Mouse (Mus musculus): ENCODE data around the gene Treh.
A peak's percentile ranks its signal among the peaks of the same experiment; 100 is the strongest.

The Treh gene

DNA sequence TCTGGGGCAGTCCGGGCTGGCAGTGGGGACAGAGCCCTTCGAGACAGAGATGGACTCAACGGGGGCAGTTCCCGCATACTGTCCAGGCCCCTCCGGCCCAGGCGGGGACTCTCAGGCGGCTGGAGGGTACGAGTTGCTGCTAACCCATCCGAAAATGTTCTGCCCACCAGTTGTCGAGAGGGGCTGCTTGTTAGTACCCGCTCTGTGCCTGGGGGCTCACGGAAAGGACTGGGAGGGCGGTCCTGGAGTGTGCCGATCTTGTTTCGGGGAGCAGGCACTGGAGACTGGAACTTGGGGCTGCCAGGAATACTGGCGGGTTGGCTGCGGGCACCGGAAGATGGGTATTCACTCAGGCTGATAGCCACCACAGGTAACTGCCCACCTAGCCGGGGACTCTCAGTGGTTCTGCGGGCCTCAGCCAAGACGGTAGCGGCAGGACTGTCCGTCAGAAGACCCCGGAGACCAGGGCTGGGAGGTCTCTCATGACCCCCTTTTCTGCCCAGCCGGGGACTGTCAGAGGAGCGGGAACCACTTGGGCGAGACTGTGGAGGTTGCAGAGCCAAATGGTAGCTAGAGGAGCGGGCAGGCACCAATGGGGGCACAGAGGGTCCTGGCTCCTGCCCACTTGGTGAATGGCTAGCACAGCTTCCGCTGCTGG lies 42.8 kb downstream of the Treh start:
- DNase-seq (ENCODE audit: low read depth), result no peak

DNA sequence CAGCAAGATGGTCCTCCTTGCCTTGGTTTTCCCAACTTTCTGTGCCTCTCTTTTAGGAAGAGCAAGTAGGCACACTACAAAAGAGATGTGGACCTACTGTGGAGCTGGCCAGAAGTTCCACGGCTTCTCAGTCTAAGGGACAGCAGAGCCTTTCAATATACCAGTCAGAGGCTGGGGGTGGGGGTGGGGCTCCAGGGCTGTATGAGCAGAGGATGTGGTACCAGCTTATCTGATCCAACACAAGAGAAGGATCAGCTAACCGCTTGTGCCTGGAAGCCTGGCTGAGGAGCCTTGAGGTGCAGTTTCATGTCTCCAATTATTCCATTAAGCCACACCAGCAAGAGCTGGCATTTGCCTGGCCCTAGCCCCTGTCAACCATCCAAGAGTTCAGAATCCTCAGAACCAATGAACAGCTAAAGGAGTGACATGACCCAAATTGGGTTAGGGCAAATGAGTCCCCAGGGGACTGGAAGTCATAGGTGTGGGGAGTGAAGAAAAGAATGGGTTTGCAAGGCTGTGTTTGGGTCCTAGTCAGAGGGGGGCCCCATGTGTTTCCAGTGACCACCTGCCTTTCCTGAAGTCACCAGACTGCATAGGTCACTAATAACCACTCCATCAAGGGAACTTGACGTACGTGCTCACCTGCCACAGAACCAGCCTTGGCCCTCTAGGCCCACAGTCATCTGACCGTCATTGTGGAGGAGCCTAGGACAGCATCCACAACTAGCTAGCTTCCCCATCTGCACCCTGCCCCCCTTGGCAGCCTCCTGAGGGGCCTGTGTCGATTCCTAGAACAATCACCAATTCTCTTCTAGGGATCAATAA lies 44.2 kb downstream of the Treh start:
- no peak for DNase-seq (ENCODE audit: low read depth)

- DNase-seq (ENCODE audit: low read depth), result no peak
These were observed 44.8 kb downstream of the Treh start for GRCm38 (mm10) chr9:44717822-44718242.

GRCm38 (mm10) chr9:44718937-44719631 lies 46.1 kb downstream of the Treh start:
- no peak for DNase-seq (ENCODE audit: low read depth)

GRCm38 (mm10) chr9:44719632-44720357 lies 46.8 kb downstream of the Treh start:
- DNase-seq (ENCODE audit: low read depth), result no peak

GRCm38 (mm10) chr9:44720358-44721153 lies 47.5 kb downstream of the Treh start:
- no peak for DNase-seq (ENCODE audit: low read depth)

GRCm38 (mm10) chr9:44721154-44721876 lies 48.3 kb downstream of the Treh start:
- DNase-seq (ENCODE audit: low read depth), result peak; percentile 88

DNA sequence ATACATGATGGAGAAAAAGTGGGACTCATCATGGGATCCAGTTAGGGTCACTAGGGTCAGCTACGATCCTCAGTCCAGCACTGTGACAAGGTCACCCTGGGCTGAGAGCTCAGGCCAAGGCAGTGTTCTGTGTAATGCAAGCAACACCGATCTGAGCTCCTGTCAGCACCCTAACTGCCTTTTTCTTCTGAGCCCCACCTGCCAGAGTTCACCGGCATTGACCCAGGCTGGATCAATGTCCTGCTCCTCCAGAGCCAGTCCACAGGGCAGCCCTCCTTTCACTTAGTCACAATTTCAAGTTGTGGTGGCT lies 48.8 kb downstream of the Treh start:
- DNase-seq (ENCODE audit: low read depth), result no peak

DNA sequence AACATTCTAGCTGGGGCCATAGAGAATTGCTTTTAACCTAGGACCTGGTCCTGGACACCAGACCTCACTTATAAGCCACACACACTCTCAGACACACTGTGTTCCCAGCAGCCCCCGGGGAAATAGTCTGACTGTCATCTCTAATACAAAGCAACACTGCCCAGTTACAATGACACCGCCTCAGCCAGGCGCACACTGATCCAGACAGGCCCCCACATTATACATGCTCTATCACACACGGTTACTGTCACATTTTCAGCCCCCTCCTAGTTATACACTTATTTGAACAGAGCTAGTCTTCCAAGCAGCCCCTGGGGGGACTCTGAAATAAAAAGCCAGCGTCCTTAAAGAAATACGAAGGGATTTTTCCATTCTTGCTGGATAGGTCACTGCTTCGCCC lies 49.5 kb downstream of the Treh start:
- no peak for DNase-seq (ENCODE audit: low read depth)

DNA sequence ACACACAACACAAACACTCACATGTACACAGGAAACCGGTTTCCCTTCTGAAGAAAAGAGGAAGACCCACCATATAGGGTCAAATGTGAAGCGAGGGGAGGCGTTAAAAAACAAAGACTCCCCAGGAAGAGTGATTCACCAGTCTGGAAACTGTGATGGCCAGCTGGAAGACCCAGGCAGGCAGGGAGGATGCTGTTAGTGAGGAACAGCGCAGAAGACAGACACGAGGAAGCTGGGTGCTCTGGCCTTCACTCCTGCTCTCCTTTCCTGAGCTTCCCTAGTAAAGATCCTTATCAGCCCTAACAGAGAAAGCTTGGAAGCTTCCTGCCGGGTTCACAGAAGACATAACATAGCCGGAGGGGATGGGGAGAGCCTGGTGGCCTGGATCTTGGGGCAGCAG lies 50.0 kb downstream of the Treh start:
- DNase-seq (ENCODE audit: low read depth), result no peak

DNA sequence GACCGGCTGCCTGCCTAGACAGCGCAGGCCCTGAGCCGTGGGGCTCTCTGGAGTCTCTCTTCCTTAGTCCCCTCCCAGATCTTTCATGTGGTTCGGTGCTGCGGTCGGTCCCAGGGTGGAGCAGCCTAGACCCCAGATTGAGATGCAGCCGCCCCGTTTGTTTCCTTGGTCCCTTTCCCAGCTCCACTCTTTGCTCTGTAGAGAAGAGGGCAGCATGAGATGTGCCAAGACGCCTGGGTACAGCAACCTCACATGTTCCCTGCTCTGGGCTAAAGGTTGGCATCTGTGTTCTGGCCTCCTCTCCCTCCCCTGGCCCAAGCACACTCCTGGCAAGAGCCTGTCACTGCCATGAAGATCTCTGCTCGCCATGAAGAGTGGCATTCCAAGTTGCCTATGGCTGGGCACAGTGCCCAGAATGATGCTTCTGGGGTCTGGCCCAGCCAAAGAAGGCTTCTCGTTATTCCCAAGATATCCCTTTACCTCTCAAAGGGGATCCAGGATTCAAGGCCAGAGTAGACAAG lies 50.5 kb downstream of the Treh start:
- peak; percentile 48 for DNase-seq (ENCODE audit: low read depth)

DNA sequence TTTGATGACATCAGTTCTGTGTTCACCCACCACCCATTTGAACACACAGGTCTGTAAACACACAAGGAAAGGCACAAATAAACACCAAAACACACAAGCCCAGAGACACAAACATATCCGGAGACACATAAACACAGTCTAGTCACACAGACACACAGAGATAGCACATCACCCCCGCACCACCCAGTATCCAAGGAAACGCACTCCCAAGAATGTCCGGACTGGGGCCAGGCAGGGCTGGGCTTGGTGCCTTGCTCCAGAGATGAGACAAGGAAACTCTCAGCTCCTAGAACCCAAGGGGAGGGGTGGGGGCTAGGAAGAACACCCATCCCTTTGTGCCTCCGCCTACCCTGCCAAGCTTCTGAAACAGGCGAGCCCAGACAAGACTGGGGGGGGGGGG lies 51.2 kb downstream of the Treh start:
- no peak for DNase-seq (ENCODE audit: low read depth)

DNA sequence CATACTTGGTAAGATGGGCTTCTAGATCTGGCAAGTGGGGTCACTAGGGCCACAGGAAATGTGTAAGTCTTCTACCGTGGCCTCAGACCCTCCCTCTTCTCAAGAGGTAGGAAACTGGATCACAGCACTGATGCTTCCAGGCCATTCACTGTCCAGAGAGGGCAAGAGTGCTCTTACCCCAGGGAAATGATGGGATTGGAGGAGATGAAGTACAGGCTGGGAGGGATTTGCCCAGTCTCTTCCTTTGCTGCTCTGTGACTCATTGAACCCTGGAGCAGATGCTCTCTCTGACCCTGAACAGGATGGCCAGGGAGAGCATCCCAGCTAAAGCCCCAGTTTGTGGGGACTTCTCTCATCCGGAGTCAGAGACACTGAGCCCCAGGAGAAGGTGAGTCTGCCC lies 51.6 kb downstream of the Treh start:
- no peak for DNase-seq (ENCODE audit: low read depth)

DNA sequence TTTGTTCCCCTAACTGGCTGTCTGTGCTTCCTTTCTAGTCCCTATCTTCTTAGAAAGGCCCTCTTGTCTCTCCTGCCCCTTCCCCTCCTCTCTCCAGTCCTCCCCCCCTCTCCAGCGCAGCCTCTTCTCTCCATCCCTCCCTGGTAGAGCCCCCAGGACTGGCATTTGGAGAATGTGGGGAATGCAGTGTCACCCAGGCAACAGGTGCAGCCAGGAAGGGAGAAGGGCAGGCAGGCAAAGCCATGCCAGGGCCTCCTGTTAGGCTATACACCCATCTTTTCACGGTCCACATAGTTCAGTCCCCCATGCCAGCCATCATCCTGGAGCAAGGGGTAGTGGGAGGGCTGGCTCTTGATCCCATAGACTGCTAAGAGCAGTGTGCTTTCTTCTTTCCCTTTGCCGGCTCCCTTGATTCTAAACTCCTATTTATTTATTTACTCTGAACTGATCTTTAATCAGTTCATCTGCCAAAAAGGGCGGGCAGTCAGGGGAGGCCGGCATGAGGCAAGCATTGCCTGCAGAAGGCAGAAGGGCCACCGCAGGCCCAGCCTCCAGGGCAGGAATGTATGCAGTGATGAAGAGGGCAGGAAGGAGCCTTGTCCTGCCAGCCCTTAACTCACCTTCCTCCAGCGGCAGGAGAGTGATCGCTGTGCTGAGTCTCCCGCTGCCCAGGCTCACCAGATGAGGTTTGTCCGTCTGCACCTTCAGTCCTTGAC lies 53.6 kb downstream of the Treh start:
- no peak for DNase-seq (ENCODE audit: low read depth)

DNA sequence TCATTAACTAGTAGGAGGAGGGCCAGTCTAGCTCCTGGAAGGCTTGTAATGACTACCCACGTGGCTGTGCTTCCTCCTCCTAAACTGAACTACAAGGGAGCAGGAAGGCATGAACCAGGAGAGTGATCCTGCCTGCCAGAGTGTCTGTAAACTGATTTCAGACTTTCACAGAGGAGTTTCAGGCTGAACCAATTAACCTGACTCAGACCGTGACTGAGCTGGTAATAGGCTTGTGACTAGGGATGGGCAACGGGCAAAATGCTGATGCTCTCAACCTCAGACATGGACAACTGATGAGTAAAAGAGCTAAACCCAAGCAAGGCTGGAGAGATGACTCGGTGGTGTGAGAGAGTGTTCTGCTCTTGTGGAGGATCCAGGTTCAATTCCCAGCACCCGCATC lies 54.4 kb downstream of the Treh start:
- DNase-seq (ENCODE audit: low read depth), result peak; percentile 33

DNA sequence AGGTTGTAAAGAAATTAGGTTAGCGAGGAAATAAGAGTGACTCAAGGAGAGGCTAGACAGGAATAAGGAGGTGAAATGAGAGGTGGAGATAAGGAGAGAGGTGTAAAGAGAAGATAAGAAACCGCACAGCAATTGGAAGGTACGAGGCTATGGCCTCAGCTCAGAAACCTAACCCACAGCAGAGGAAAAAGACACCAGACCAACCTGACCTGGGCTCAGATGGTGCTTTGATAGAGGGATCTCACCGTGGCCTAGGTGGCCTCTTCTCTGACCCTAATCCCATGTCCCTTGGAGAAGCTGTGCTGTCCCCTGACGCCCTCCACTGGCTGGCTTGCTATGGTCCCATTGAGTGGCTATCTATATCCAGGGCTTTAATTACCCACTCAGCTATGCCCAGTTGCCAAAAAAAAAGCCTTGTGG lies 59.1 kb downstream of the Treh start:
- DNase-seq (ENCODE audit: low read depth), result no peak

- DNase-seq (ENCODE audit: low read depth), result peak; percentile 20
These were observed 60.0 kb downstream of the Treh start for GRCm38 (mm10) chr9:44732921-44733530.

DNA sequence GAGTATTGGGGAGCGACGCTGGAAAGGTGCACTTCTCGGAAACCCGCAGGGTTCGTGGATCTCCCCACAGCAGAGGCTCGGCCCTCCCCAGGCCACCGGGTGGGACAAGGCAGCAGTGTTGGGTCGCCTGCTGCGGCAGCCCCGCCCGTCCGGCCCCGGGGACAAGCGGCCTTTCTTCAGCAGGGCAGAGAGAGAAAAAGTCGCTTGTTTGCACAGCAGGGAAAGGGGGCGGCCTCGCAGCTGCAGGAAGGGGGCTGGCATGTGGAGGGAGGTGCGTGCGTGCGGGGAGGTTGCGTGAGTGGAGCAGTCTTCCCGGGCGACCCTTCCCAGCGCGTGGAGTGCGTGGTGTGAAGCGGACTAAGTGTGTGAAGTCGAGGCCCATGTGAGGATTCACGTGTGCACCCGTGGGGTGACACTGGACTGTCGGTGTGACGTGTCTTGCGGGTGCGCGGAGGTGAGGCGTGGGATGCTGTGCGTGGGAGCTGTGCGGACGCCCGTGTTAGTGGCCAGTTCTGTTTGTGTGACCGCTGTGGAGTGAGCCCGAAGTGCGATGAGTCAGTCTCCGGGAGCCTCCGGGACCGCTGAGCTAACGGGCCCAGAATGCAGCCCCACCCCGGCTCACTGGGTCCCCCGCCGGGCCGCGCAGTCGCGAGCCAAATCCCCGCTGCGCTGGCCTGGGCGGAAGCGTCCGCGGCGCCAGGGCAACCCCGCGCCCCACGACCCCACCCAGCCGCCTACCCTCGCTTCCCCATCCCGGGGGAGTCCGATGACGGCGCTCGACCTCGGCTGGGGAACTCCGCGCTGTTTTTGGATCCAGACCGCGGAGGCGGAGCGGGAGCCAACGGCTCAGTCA lies 60.9 kb downstream of the Treh start:
- peak; percentile 81 for DNase-seq (ENCODE audit: low read depth)
